Mouse (Mus musculus) ES-E14 (cell line): Measurements from ENCODE around the gene Vps52. TPM values are rescaled to one million over a fixed set of nuclear protein-coding genes. Genes with fewer than 3 reads are reported as not detected.
A peak's percentile ranks its signal among the peaks of the same experiment; 100 is the strongest.

Source experiments
- DNase-seq: peaks from one replicate; pipeline ENCODE4 v3.0.0-alpha.2; 2013; ENCODE audit warnings: low read depth, low spot score
- H3K27ac ChIP-seq: 2 replicates; pipeline ENCODE4 v1.5.1; 2012; ENCODE audit warnings: low read depth, mild to moderate bottlenecking, low read length, moderate library complexity, mixed read lengths; ENCODE audit not compliant: poor library complexity, insufficient read depth, severe bottlenecking
- H3K36me3 ChIP-seq: 2 replicates; pipeline ENCODE4 v1.6.1; 2012; ENCODE audit warnings: mild to moderate bottlenecking, low read length, moderate library complexity, mixed read lengths; ENCODE audit not compliant: control insufficient read depth, poor library complexity, insufficient read depth, severe bottlenecking
- H3K4me1 ChIP-seq, 2 experiments: fragments of 150-350 bp in 1 of 2; sonication (generic) in 1 of 2; 2 replicates each; pipeline ENCODE4 v1.6.1; 2012; ENCODE audit warnings: low read length in 2 of 2, mild to moderate bottlenecking in 1 of 2, mixed read lengths in 1 of 2; ENCODE audit not compliant: control insufficient read depth in 2 of 2, insufficient read depth in 2 of 2, poor library complexity in 1 of 2
- H3K4me3 ChIP-seq, 2 experiments: fragments of 150-350 bp in 1 of 2; sonication (generic) in 1 of 2; 2 replicates each; pipeline ENCODE4 v1.5.1; 2012; ENCODE audit warnings: low read length in 2 of 2, low read depth in 1 of 2, mild to moderate bottlenecking in 1 of 2, mixed read lengths in 1 of 2; ENCODE audit not compliant: insufficient read depth in 1 of 2, poor library complexity in 1 of 2, severe bottlenecking in 1 of 2
- H3K9ac ChIP-seq: 2 replicates; pipeline ENCODE4 v1.6.1; 2012; ENCODE audit warnings: low read depth, mild to moderate bottlenecking, low read length, mixed read lengths; ENCODE audit not compliant: poor library complexity, insufficient read depth, severe bottlenecking
- H3K9me3 ChIP-seq: fragments of 150-350 bp; sonication (generic); 2 replicates; pipeline ENCODE4 v1.6.1; 2012; ENCODE audit warnings: low read depth, mild to moderate bottlenecking, low read length; ENCODE audit not compliant: control insufficient read depth, insufficient read depth
- CHD2 ChIP-seq: IDR thresholded peaks from 2 replicates; pipeline ENCODE4 v1.6.1; 2014; ENCODE audit warnings: mild to moderate bottlenecking, low read depth, low read length, inconsistent platforms
- HCFC1 ChIP-seq: IDR thresholded peaks from 2 replicates; pipeline ENCODE4 v1.6.1; 2012; ENCODE audit warnings: low read length, inconsistent platforms, borderline replicate concordance; ENCODE audit not compliant: insufficient read depth
- MAFK ChIP-seq: IDR thresholded peaks from 2 replicates; pipeline ENCODE4 v1.6.1; 2014; ENCODE audit warnings: mild to moderate bottlenecking, low read depth, low read length, inconsistent platforms; ENCODE audit not compliant: insufficient read depth
- ZC3H11A ChIP-seq: IDR thresholded peaks from 2 replicates; pipeline ENCODE4 v1.6.1; 2012; ENCODE audit warnings: low read depth, mild to moderate bottlenecking, inconsistent platforms, low read length, borderline replicate concordance
- ZNF384 ChIP-seq: IDR thresholded peaks from 2 replicates; pipeline ENCODE4 v1.6.1; 2012; ENCODE audit warnings: low read depth, low read length, inconsistent platforms
- in situ Hi-C, 2 experiments: fragments of 600-800 bp; cut with MboI; formaldehyde crosslinking; loops; one replicate each; pipeline ENCODE4 v1.15.1; 2025; ENCODE audit warnings: low sequenced_read_pairs in 2 of 2, inconsistent platforms in 1 of 2; ENCODE audit not compliant: unreplicated experiment in 2 of 2
- total RNA-seq: library from RNA; depleted of rRNA; stranded (reverse); fragments of 300-350 nt; gene quantifications from 2 replicates; pipeline ENCODE4 v1.2.3, GENCODE M21; 2012

The Vps52 gene
- total RNA-seq, 1 experiment = 23.2 TPM

DNA sequence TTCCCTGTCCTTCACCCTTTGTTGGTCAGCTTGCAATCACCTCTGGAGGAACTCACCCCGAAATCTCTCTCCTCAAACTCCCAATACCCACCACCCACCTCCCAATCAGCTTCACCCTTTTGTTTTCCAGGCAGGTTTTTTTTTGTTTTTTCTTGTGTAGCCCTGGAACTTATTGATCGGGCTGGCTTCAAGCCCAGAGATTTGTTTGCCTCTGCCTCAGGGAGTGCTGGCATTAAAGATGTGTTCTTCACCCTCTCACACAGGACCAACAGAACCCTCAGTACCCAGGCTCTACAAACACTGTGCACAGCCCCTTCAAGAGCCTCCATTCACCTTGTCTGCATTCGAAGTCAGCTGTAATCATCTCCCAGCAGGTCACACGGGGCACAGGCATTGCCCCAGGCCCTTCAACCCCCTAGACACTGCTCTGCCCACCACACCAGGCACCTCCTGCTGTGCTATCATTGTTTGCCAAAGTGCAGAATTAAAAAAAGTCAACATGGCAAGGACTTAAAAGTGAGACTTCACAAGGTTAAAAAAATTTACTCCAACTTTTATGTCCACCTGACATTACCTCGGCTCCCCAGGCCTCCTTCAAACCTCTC is 1.5 kb upstream of the Vps52 start:
- DNase-seq = no peak
- in situ Hi-C loops = no loop called here
- Histone ChIP-seq H3K4me1 (peaks cover 0 to 4% of the 10 kb centered on the region in 2 experiments; a peak in 1 of 4 replicates), H3K4me3 (peak overlapping the region; percentile 90 to 96), H3K9ac (peak overlapping the region; percentile 98), H3K36me3 (peaks cover 44% of the 10 kb centered on the region), H3K9me3 (no peaks in the 10 kb centered on the region), H3K27ac (peak overlapping the region; percentile 91)
- TF ChIP-seq MAFK (no peak), CHD2 (no peak), ZC3H11A (no peak), ZNF384 (no peak), HCFC1 (no peak)

DNA sequence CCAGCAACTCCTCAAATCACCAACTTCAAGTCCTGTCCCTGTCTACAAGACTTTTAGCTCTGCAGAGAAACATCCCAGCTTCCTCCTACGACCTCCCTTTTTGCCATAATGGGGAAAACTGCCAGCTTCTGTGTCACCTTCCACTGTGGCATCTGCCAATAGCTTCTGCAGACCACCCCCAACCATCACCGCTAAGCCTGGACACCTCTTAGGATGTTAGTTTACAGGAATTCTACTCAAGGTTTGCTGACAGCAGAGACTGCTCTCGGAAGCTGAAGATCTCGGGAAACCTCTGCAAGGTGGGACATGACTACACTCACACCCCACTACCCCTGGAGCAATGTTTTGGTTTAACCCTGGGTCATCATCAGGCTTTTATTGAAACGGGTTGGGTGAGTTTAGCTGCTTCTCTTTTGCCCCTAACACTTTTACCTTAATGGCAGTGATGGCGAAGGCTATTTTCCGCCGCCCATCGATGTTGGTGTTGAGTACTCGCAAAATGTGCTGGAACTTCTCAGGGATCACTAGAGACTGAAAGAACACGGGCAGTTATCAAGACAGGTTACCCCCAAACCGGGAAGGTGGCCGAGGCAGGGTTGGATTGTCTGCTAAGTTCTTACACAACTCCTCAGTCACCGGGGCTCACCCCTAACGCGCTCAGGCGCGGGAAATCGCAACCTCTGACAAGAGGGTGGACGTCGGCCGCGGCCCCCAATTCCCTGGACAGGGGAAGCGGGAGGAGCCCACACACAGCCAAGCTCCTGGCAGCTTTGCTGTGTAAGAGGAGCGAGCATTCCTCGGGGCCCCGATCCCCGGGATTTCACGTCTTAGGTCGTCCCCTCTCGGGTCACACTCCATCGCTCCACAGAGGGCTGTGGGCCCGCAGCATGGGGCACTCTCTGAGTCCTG is 712 bp upstream of the Vps52 start:
- in situ Hi-C loops = no loop called here
- Histone ChIP-seq H3K4me3 (peak overlapping the region; percentile 90 to 96), H3K4me1 (peaks cover 0 to 4% of the 10 kb centered on the region in 2 experiments; a peak in 1 of 4 replicates), H3K9me3 (no peaks in the 10 kb centered on the region), H3K27ac (peak overlapping the region; percentile 91), H3K36me3 (peaks cover 42% of the 10 kb centered on the region), H3K9ac (peak overlapping the region; percentile 98)
- TF ChIP-seq ZNF384 = no peak
- TF ChIP-seq HCFC1 = no peak
- DNase-seq = no peak

DNA sequence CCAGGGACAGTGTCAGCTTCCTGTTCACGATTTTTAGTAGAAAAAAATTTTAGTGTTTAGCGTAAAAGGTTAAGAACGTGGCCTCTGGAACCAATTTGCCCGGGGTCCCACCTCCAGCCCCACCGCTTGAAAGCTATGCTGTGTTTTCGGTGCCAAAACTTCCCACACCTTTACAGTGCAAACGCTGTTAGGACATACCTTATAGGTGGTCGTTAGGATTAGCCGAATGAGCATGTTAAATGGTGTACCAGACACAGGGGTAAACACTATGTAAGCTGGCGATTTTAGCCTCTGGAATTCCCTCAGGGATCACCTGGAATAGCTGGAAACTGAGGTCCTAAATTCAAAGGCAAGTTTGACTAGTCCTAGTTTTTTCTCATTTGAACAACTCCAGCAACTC is 724 bp downstream of the Vps52 start:
- Histone ChIP-seq H3K4me3 (peak overlapping the region; percentile 90 to 91), H3K36me3 (peaks cover 47% of the 10 kb centered on the region), H3K4me1 (peaks cover 0 to 1% of the 10 kb centered on the region in 2 experiments; a peak in 1 of 4 replicates), H3K27ac (no peak overlapping the region), H3K9ac (peak overlapping the region; percentile 95), H3K9me3 (no peaks in the 10 kb centered on the region)
- in situ Hi-C loops = no loop called here
- TF ChIP-seq ZC3H11A = no peak
- DNase-seq = no peak

DNA sequence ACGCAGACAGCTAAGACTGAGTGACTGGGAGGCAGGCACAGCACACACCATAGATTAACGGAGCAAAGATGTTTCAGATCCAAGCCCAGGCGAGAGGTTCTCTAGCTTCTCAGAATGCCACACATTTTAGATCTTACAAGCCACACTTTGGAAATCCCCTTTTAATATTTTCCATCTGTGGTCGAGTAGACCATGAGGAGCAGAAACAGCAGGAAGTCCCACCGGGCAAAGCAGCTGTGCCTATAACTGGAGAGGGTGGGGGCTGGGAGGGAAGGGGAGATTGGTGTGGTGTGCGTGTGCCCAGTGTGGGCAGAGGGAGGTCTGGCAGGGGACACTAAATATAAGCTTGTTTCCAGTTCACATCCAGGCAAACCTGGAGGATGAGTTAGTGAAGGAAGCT is 1.9 kb downstream of the Vps52 start:
- no peak for TF ChIP-seq CHD2
- no peak for TF ChIP-seq ZC3H11A
- no peak for TF ChIP-seq MAFK
- TF ChIP-seq HCFC1 = no peak
- TF ChIP-seq ZNF384 = no peak
- no peak overlapping the region for H3K9ac ChIP-seq
- H3K36me3 ChIP-seq = peaks cover 49% of the 10 kb centered on the region
- H3K4me1 ChIP-seq = peaks cover 0 to 1% of the 10 kb centered on the region in 2 experiments; a peak in 1 of 4 replicates
- no peak overlapping the region for H3K4me3 ChIP-seq
- DNase-seq = no peak
- no peak overlapping the region for H3K27ac ChIP-seq
- H3K9me3 ChIP-seq = no peaks in the 10 kb centered on the region
- in situ Hi-C loops = no loop called here
